Mouse (Mus musculus): Measurements from ENCODE around the gene Znrf3. TPM values are rescaled to one million over a fixed set of nuclear protein-coding genes. Genes with fewer than 3 reads are reported as not detected.

The Znrf3 gene
- polyA plus RNA-seq, 1 experiment from 2014 or later, result 12.3 TPM

- no peak overlapping the region for H3K4me3 ChIP-seq (ENCODE audit: low read depth, low read length)
- no peaks in the 10 kb centered on the region for H3K36me3 ChIP-seq (ENCODE audit: control insufficient read depth, insufficient read depth, low read length)
- H3K4me1 ChIP-seq (ENCODE audit: control insufficient read depth, insufficient read depth, low read length), result peaks cover 18% of the 10 kb centered on the region
- WGBS, result 10% methylated on average over 4 of the region's 4 CpGs
- no peak overlapping the region for H3K9ac ChIP-seq (ENCODE audit: low read length)
- no peak overlapping the region for H3K27ac ChIP-seq (replicated peaks; ENCODE audit: low read depth, low read length)
- no peak for DNase-seq (ENCODE audit: low spot score)
- no peak overlapping the region for H3K4me2 ChIP-seq (ENCODE audit: low read depth, severe bottlenecking)
- no peaks in the 10 kb centered on the region for H3K27me3 ChIP-seq (ENCODE audit: control insufficient read depth, insufficient read depth, low read length)
- no peaks in the 10 kb centered on the region for H3K9me3 ChIP-seq (ENCODE audit: control insufficient read depth, low read length)
- no peak for ATAC-seq (ENCODE audit: insufficient number of reproducible peaks, low FRiP score, low TSS enrichment, low read depth)
Observed at GRCm38 (mm10) chr11:5421506-5422251, 23.0 kb downstream of the Znrf3 start.

GRCm38 (mm10) chr11:5415617-5416338, 28.9 kb downstream of the Znrf3 start:
- H3K27ac ChIP-seq (replicated peaks; ENCODE audit: low read depth, low read length), result peak overlapping the region; percentile 69
- H3K9me3 ChIP-seq (ENCODE audit: control insufficient read depth, low read length), result no peaks in the 10 kb centered on the region
- WGBS, result 2% methylated on average over 6 of the region's 6 CpGs
- peaks cover 44% of the 10 kb centered on the region for H3K4me1 ChIP-seq (ENCODE audit: control insufficient read depth, insufficient read depth, low read length)
- DNase-seq (ENCODE audit: low spot score) (peak; percentile 69), ATAC-seq (ENCODE audit: insufficient number of reproducible peaks, low FRiP score, low TSS enrichment, low read depth) (0 out of 2 replicates have a peak, but pooled peaks have one; percentile 65)
- H3K36me3 ChIP-seq (ENCODE audit: control insufficient read depth, insufficient read depth, low read length), result no peaks in the 10 kb centered on the region
- no peaks in the 10 kb centered on the region for H3K27me3 ChIP-seq (ENCODE audit: control insufficient read depth, insufficient read depth, low read length)
- H3K4me3 ChIP-seq (ENCODE audit: low read depth, low read length), result no peak overlapping the region
- H3K4me2 ChIP-seq (ENCODE audit: low read depth, severe bottlenecking), result peak overlapping the region; percentile 27; the same call in 1 of the 2 replicates
- H3K9ac ChIP-seq (ENCODE audit: low read length), result no peak overlapping the region

- H3K4me3 ChIP-seq (ENCODE audit: low read depth, low read length), result no peak overlapping the region
Observed at GRCm38 (mm10) chr11:5414856-5415616, 29.6 kb downstream of the Znrf3 start.

GRCm38 (mm10) chr11:5412644-5413190, 31.9 kb downstream of the Znrf3 start:
- Histone ChIP-seq H3K36me3 (ENCODE audit: control insufficient read depth, insufficient read depth, low read length) (no peaks in the 10 kb centered on the region), H3K4me2 (ENCODE audit: low read depth, severe bottlenecking) (no peak overlapping the region), H3K4me1 (ENCODE audit: control insufficient read depth, insufficient read depth, low read length) (peaks cover 44% of the 10 kb centered on the region), H3K27me3 (ENCODE audit: control insufficient read depth, insufficient read depth, low read length) (no peaks in the 10 kb centered on the region), H3K9me3 (ENCODE audit: control insufficient read depth, low read length) (no peaks in the 10 kb centered on the region), H3K4me3 (ENCODE audit: low read depth, low read length) (no peak overlapping the region), H3K27ac (replicated peaks; ENCODE audit: low read depth, low read length) (no peak overlapping the region), H3K9ac (ENCODE audit: low read length) (no peak overlapping the region)
- 49% methylated on average over 2 of the region's 2 CpGs for WGBS
- ATAC-seq (ENCODE audit: insufficient number of reproducible peaks, low FRiP score, low TSS enrichment, low read depth) (no peak), DNase-seq (ENCODE audit: low spot score) (no peak)

More at GRCm38 (mm10) chr11:5414856-5415616, 29.6 kb downstream of the Znrf3 start:
- Histone ChIP-seq H3K4me2 (ENCODE audit: low read depth, severe bottlenecking) (no peak overlapping the region; the same call in 1 of the 2 replicates), H3K36me3 (ENCODE audit: control insufficient read depth, insufficient read depth, low read length) (no peaks in the 10 kb centered on the region), H3K27ac (replicated peaks; ENCODE audit: low read depth, low read length) (0 out of 2 replicates have a peak overlapping the region, but pooled peaks have one; percentile 26), H3K9me3 (ENCODE audit: control insufficient read depth, low read length) (no peaks in the 10 kb centered on the region), H3K4me1 (ENCODE audit: control insufficient read depth, insufficient read depth, low read length) (peaks cover 44% of the 10 kb centered on the region), H3K9ac (ENCODE audit: low read length) (no peak overlapping the region), H3K27me3 (ENCODE audit: control insufficient read depth, insufficient read depth, low read length) (no peaks in the 10 kb centered on the region)
- ATAC-seq (ENCODE audit: insufficient number of reproducible peaks, low FRiP score, low TSS enrichment, low read depth) (no peak), DNase-seq (ENCODE audit: low spot score) (no peak)
- 21% methylated on average over 2 of the region's 2 CpGs for WGBS

GRCm38 (mm10) chr11:5411577-5411976, 33.1 kb downstream of the Znrf3 start:
- DNase-seq (ENCODE audit: low spot score), result peak; percentile 42
- Histone ChIP-seq H3K9ac (ENCODE audit: low read length) (no peak overlapping the region), H3K36me3 (ENCODE audit: control insufficient read depth, insufficient read depth, low read length) (no peaks in the 10 kb centered on the region), H3K27ac (replicated peaks; ENCODE audit: low read depth, low read length) (no peak overlapping the region), H3K4me3 (ENCODE audit: low read depth, low read length) (no peak overlapping the region), H3K4me1 (ENCODE audit: control insufficient read depth, insufficient read depth, low read length) (peaks cover 36% of the 10 kb centered on the region), H3K9me3 (ENCODE audit: control insufficient read depth, low read length) (no peaks in the 10 kb centered on the region), H3K27me3 (ENCODE audit: control insufficient read depth, insufficient read depth, low read length) (no peaks in the 10 kb centered on the region), H3K4me2 (ENCODE audit: low read depth, severe bottlenecking) (no peak overlapping the region)
- WGBS, result 9% methylated on average over 9 of the region's 9 CpGs
- ATAC-seq (ENCODE audit: insufficient number of reproducible peaks, low FRiP score, low TSS enrichment, low read depth), result no peak

- no peak overlapping the region for H3K27ac ChIP-seq (replicated peaks; ENCODE audit: low read depth, low read length)
- WGBS, result 62% methylated on average over 2 of the region's 2 CpGs
- H3K9ac ChIP-seq (ENCODE audit: low read length), result no peak overlapping the region
- peaks cover 9% of the 10 kb centered on the region for H3K4me1 ChIP-seq (ENCODE audit: control insufficient read depth, insufficient read depth, low read length)
- H3K4me3 ChIP-seq (ENCODE audit: low read depth, low read length), result no peak overlapping the region
- ATAC-seq (ENCODE audit: insufficient number of reproducible peaks, low FRiP score, low TSS enrichment, low read depth), result no peak
- H3K4me2 ChIP-seq (ENCODE audit: low read depth, severe bottlenecking), result no peak overlapping the region
- no peaks in the 10 kb centered on the region for H3K27me3 ChIP-seq (ENCODE audit: control insufficient read depth, insufficient read depth, low read length)
- H3K36me3 ChIP-seq (ENCODE audit: control insufficient read depth, insufficient read depth, low read length), result no peaks in the 10 kb centered on the region
- no peaks in the 10 kb centered on the region for H3K9me3 ChIP-seq (ENCODE audit: control insufficient read depth, low read length)
- DNase-seq (ENCODE audit: low spot score), result no peak
Observed at GRCm38 (mm10) chr11:5404180-5404579, 40.5 kb downstream of the Znrf3 start.

GRCm38 (mm10) chr11:5402127-5402733, 42.4 kb downstream of the Znrf3 start:
- ATAC-seq (ENCODE audit: insufficient number of reproducible peaks, low FRiP score, low TSS enrichment, low read depth), result no peak
- H3K9ac ChIP-seq (ENCODE audit: low read length), result no peak overlapping the region
- WGBS, result 89% methylated on average over 4 of the region's 4 CpGs
- no peak overlapping the region for H3K27ac ChIP-seq (replicated peaks; ENCODE audit: low read depth, low read length)
- no peak overlapping the region for H3K4me2 ChIP-seq (ENCODE audit: low read depth, severe bottlenecking)
- H3K4me1 ChIP-seq (ENCODE audit: control insufficient read depth, insufficient read depth, low read length), result peaks cover 9% of the 10 kb centered on the region
- no peaks in the 10 kb centered on the region for H3K36me3 ChIP-seq (ENCODE audit: control insufficient read depth, insufficient read depth, low read length)
- H3K27me3 ChIP-seq (ENCODE audit: control insufficient read depth, insufficient read depth, low read length), result no peaks in the 10 kb centered on the region
- no peak overlapping the region for H3K4me3 ChIP-seq (ENCODE audit: low read depth, low read length)
- H3K9me3 ChIP-seq (ENCODE audit: control insufficient read depth, low read length), result no peaks in the 10 kb centered on the region
- no peak for DNase-seq (ENCODE audit: low spot score)
